Mouse (Mus musculus) spleen, postnatal 4 days (tissue): ENCODE measurements around the gene Khdc4.

Experiments used
- DNase-seq, 2 experiments: peaks; one replicate each; pipeline ENCODE4 v3.0.0; 2022; ENCODE audit warnings: low spot score in 2 of 2

Gene Khdc4

DNA sequence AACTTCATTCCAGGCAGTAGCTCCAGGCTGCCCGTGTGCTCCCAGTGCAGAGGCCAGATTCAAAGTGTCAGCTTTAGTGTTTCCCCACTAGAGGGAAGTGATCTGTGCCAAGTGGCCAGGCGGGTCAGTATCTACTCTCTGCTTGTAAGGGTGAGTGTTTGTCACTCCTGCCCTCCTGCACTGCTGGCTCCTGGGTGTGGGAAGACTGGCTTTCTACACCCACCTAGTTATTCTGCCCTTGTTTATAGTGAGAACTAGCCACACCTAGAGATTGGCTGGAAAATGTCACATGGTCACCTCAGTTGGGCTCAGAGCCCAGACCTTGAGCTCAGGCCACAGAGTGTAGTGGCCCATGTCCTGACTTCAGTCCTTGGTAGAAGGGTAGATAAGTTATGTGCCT is 33.5 kb downstream of the Khdc4 start:
- no peak for DNase-seq

DNA sequence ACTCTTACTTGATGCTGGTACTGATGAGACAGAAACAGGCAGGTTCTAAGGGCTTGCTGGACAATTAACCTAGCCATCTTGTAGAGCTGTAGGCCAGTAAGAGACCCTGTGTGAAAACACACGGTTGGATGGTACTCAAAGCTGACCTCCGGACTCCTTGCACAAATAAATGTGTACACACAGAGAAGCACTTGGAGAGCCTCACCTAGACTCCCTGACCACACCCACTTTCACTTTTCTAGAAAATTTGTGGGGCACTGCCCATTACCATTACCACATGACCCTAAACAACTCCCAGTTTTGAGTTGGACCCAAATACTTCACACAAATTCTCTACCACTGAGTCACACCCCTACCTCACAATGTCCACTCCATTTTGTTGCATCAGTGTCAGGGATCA is 51.0 kb downstream of the Khdc4 start:
- no peak for DNase-seq

GRCm38 (mm10) chr3:88738641-88739040 is 53.0 kb downstream of the Khdc4 start:
- DNase-seq = peak; percentile 68 to 86

- no peak for DNase-seq
Measured at GRCm38 (mm10) chr3:88740147-88740546, 54.5 kb downstream of the Khdc4 start.

- DNase-seq = no peak
Measured at GRCm38 (mm10) chr3:88745534-88745933, 59.9 kb downstream of the Khdc4 start.

DNA sequence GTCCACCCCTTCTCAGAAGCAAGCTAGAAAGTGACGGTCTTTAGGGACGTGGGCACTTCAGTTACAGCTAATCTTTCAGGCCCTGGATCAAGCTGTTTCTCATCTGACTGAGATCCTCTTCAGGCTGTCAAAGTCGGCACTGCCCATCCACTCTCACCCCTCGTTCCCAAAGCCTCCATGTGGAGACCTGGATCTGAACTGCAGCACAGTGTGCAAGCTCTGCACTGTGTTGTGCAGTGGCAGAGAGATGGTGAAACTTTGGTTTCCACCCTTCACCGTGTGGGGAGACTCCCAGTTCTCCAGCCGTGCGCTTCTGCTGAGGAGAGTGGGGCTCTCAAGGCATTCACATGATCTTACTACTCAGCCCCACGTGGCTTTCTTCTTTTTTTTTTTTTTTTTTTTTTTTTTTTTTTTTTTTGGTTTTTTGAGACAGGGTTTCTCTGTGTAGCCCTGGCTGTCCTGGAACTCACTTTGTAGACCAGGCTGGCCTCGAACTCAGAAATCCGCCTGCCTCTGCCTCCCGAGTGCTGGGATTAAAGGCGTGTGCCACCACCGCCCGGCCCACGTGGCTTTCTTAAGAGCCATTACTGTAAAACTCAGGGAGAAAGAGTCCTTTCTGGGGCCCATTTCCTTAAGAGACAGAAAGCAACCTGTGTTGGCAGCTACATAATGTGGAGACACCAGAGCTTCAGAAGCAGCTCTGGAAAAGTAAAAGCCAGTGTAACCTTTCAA is 60.7 kb downstream of the Khdc4 start:
- DNase-seq = no peak

- no peak for DNase-seq
Measured at GRCm38 (mm10) chr3:88746871-88747231, 61.2 kb downstream of the Khdc4 start.

DNA sequence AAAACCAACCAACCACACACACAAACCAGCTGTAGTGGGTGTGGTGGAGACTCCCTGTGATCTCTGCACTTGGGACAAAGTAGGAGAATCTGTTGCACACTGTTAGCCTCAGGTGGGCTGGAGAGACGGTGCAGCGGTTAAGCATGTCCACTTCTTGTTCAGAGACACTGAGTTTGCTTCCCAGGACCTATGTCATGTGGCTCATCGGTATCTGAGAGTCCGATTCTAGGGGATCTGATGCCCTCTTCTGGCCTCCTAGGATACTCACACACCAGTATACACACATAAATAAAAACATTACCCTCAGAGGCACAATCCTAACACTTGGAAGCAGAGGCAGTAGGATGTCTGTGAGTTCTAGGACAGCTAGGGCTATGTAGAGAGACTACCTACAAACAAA is 68.7 kb downstream of the Khdc4 start:
- DNase-seq = no peak

- no peak for DNase-seq
Measured at GRCm38 (mm10) chr3:88755541-88755940, 69.9 kb downstream of the Khdc4 start.

- DNase-seq = no peak
Measured at GRCm38 (mm10) chr3:88756276-88756675, 70.7 kb downstream of the Khdc4 start.

DNA sequence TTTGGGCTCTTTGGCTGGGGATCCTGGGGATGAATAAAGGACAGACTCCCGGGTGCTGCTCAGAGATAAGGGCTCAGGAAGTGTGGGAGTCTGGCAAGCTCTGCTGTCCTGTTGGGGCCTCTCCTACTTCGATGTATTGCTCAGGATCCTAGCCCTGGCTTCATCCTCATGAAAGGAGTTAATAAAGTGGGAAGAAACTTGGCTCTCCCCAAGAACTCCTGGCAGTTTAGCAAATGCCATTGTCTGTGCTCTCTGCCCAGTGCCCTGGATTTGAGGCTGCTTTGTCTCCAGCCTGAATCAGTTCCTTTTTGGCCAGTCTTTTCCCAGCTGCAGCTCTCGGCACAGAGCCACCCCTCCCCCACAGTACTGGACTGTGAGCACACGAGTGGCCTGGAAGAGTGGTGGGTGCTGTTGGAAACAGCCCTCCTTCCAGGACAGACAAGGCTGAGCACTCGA is 72.5 kb downstream of the Khdc4 start:
- no peak for DNase-seq

- no peak for DNase-seq
Measured at GRCm38 (mm10) chr3:88761619-88762018, 76.0 kb downstream of the Khdc4 start.

DNA sequence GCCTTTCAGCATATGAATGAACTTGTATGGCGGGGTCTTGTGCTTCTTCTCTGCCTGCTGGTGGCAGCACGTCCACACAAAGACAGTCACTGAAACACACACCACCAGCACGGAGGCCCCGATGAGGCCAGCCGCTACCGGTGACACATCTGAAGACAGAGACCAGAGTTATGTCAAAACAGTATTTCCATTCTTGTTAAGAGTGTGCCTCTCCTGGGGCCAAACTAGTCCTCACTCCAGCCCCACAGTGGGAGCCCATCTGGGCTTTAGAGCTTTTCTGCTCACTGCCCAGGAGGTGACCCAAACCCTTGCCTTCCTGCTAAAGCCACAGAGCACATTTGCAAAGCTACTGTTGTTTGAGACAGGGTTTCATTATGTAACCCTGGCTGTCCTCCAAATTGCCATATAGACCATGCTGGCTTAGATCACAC is 76.8 kb downstream of the Khdc4 start:
- DNase-seq = no peak
